Mouse (Mus musculus) forebrain, embryonic 14.5 days (tissue): ENCODE measurements around the gene Hus1. TPM values are rescaled to one million over a fixed set of nuclear protein-coding genes. Genes with fewer than 3 reads are reported as not detected.

Source experiments
- ATAC-seq: fragments of 200-750 bp; cut with Nextera tagmentation; 2 replicates; pipeline ENCODE4 v1.8.0; 2017; ENCODE audit warnings: mild to moderate bottlenecking, moderate library complexity
- DNase-seq: peaks from one replicate; pipeline ENCODE4 v3.0.0-alpha.2; 2015; ENCODE audit warnings: low spot score
- H3K27ac ChIP-seq: fragments of 300-500 bp; sonication (generic); 2 replicates; pipeline ENCODE4 v1.5.1; 2014; ENCODE audit warnings: low read depth, mild to moderate bottlenecking, control low read depth, low read length, moderate library complexity
- H3K27me3 ChIP-seq: fragments of 300-500 bp; sonication (generic); replicated peaks from 2 replicates; pipeline ENCODE4 v1.6.1; 2014; ENCODE audit warnings: low read length, control low read depth, mixed read lengths; ENCODE audit not compliant: control insufficient read depth, insufficient read depth
- H3K36me3 ChIP-seq: fragments of 300-500 bp; sonication (generic); 2 replicates; pipeline ENCODE4 v1.6.1; 2014; ENCODE audit warnings: low read length, control low read depth; ENCODE audit not compliant: control insufficient read depth, insufficient read depth
- H3K4me1 ChIP-seq: fragments of 300-500 bp; sonication (generic); 2 replicates; pipeline ENCODE4 v1.6.1; 2014; ENCODE audit warnings: antibody characterized with exemption, low read length, control low read depth; ENCODE audit not compliant: control insufficient read depth, insufficient read depth
- H3K4me2 ChIP-seq: fragments of 300-500 bp; sonication (generic); 2 replicates; pipeline ENCODE4 v1.6.1; 2014; ENCODE audit warnings: mild to moderate bottlenecking, control low read depth, low read length
- H3K4me3 ChIP-seq: fragments of 300-500 bp; sonication (generic); 2 replicates; pipeline ENCODE4 v1.5.1; 2014; ENCODE audit warnings: low read depth, low read length, control low read depth
- H3K9ac ChIP-seq: fragments of 300-500 bp; sonication (generic); 2 replicates; pipeline ENCODE4 v1.6.1; 2014; ENCODE audit warnings: mild to moderate bottlenecking, low read length, control low read depth, moderate library complexity
- H3K9me3 ChIP-seq: fragments of 300-500 bp; sonication (generic); replicated peaks from 2 replicates; pipeline ENCODE4 v1.6.1; 2016; ENCODE audit warnings: low read length, control low read depth, mixed read lengths; ENCODE audit not compliant: control insufficient read depth
- WGBS: fragments of 180-500 bp; shearing (Covaris S2); extraction: QIAGEN DNeasy Blood & Tissue Kit; methylation state at CpG from one replicate; pipeline ENCODE4 v1.1.7; 2014; 5-methylcytosine and 5-hydroxymethylcytosine counted together
- polyA plus RNA-seq: library from polyadenylated mRNA; unstranded; fragments of >200 nt; fragmentation: Nextera tagmentation; extraction: Ambion mirVana; gene quantifications from 2 replicates; pipeline ENCODE4 v1.2.1, GENCODE M21; 2014

Gene Hus1
- polyA plus RNA-seq, 1 experiment from 2014 or later = 9.8 TPM

DNA sequence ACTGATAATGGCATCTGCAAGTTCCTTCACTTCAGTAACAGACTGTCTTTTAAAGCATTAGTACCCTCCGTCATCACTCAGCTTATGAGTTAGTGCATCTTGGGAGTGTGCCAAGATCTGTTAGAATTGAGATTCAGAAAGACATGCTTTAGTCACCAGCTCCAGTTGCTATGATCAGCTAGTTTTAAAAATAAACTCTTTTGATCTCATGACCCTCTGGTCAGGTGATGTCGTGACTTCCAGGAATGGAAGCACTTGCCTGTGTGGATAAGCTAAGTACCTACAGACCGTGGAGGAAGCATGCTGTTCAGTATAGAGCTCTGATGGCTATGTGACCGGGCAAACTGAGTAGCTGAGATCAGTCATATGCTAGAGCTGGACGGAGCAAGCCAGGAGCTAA lies 36.1 kb upstream of the Hus1 start:
- no peak for ATAC-seq
- WGBS = 83% methylated on average over 5 of the region's 5 CpGs

DNA sequence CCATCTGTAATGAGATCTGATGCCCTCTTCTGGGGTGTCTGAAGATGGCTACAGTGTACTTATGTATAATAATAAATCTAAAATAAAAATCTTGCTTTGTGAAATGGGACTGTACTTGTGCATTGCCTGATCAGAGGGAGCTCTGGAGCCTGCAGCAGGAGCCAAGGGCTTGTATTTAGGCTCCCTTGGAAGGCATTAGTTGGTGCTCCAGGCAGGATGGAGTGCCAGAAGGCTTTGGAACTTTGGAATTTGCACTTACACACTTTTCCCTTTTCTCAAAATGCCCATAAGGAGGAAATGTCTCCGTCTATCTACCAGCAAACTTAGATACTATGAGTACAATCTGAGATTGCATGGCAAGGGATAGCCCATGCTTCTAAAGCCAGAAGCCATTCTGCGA lies 35.6 kb upstream of the Hus1 start:
- no peak overlapping the region for H3K4me3 ChIP-seq
- no peak overlapping the region for H3K9ac ChIP-seq
- H3K9me3 ChIP-seq = no peaks in the 10 kb centered on the region
- H3K36me3 ChIP-seq = no peaks in the 10 kb centered on the region
- no peak overlapping the region for H3K4me2 ChIP-seq
- 85% methylated on average over 2 of the region's 2 CpGs for WGBS
- peaks cover 6% of the 10 kb centered on the region; the same call in 1 of the 2 replicates for H3K27me3 ChIP-seq
- no peak for DNase-seq
- H3K4me1 ChIP-seq = no peaks in the 10 kb centered on the region; the same call in 1 of the 2 replicates
- H3K27ac ChIP-seq = no peak overlapping the region
- ATAC-seq = no peak

More for the DNA sequence above, 36.1 kb upstream of the Hus1 start:
- no peak overlapping the region for H3K4me3 ChIP-seq
- H3K9me3 ChIP-seq = no peaks in the 10 kb centered on the region
- no peak overlapping the region for H3K4me2 ChIP-seq
- no peaks in the 10 kb centered on the region; the same call in 1 of the 2 replicates for H3K4me1 ChIP-seq
- H3K27me3 ChIP-seq = peaks cover 6% of the 10 kb centered on the region; the same call in 1 of the 2 replicates
- DNase-seq = peak; percentile 4
- H3K9ac ChIP-seq = no peak overlapping the region
- H3K36me3 ChIP-seq = no peaks in the 10 kb centered on the region
- H3K27ac ChIP-seq = no peak overlapping the region

- ATAC-seq = no peak
- no peak overlapping the region for H3K4me2 ChIP-seq
- H3K4me1 ChIP-seq = no peaks in the 10 kb centered on the region
- H3K27me3 ChIP-seq = no peaks in the 10 kb centered on the region
- H3K36me3 ChIP-seq = no peaks in the 10 kb centered on the region
- no peak overlapping the region for H3K9ac ChIP-seq
- H3K4me3 ChIP-seq = no peak overlapping the region
- 85% methylated on average over 2 of the region's 2 CpGs for WGBS
- DNase-seq = no peak
- no peak overlapping the region for H3K27ac ChIP-seq
- H3K9me3 ChIP-seq = no peaks in the 10 kb centered on the region
Measured at GRCm38 (mm10) chr11:9031530-9031929, 20.5 kb upstream of the Hus1 start.

- no peak overlapping the region for H3K27ac ChIP-seq
- no peaks in the 10 kb centered on the region for H3K4me1 ChIP-seq
- H3K4me3 ChIP-seq = no peak overlapping the region
- ATAC-seq = no peak
- no peak for DNase-seq
- no peaks in the 10 kb centered on the region for H3K9me3 ChIP-seq
- no peaks in the 10 kb centered on the region for H3K36me3 ChIP-seq
- H3K4me2 ChIP-seq = no peak overlapping the region
- WGBS = 71% methylated on average over 3 of the region's 3 CpGs
- no peak overlapping the region for H3K9ac ChIP-seq
- H3K27me3 ChIP-seq = no peaks in the 10 kb centered on the region
Measured at GRCm38 (mm10) chr11:9025211-9025610, 14.2 kb upstream of the Hus1 start.

- ATAC-seq = no peak
Measured at GRCm38 (mm10) chr11:9024782-9025181, 13.8 kb upstream of the Hus1 start.

GRCm38 (mm10) chr11:9020207-9020606 lies 9.2 kb upstream of the Hus1 start:
- H3K36me3 ChIP-seq = no peaks in the 10 kb centered on the region
- 92% methylated on average over 5 of the region's 5 CpGs for WGBS

More at GRCm38 (mm10) chr11:9024782-9025181, 13.8 kb upstream of the Hus1 start:
- Histone ChIP-seq H3K4me2 (no peak overlapping the region), H3K4me3 (no peak overlapping the region), H3K27ac (no peak overlapping the region), H3K36me3 (no peaks in the 10 kb centered on the region), H3K4me1 (no peaks in the 10 kb centered on the region), H3K9ac (no peak overlapping the region), H3K27me3 (no peaks in the 10 kb centered on the region), H3K9me3 (no peaks in the 10 kb centered on the region)
- DNase-seq = no peak
- WGBS = 80% methylated on average over 7 of the region's 7 CpGs

GRCm38 (mm10) chr11:9018491-9019267 lies 7.7 kb upstream of the Hus1 start:
- H3K27me3 ChIP-seq = no peaks in the 10 kb centered on the region
- ATAC-seq = no peak
- H3K27ac ChIP-seq = no peak overlapping the region
- DNase-seq = no peak
- WGBS = 74% methylated on average over 6 of the region's 6 CpGs
- no peak overlapping the region for H3K4me2 ChIP-seq
- H3K4me1 ChIP-seq = no peaks in the 10 kb centered on the region
- H3K36me3 ChIP-seq = no peaks in the 10 kb centered on the region
- H3K4me3 ChIP-seq = no peak overlapping the region
- H3K9me3 ChIP-seq = no peaks in the 10 kb centered on the region
- H3K9ac ChIP-seq = no peak overlapping the region

More at GRCm38 (mm10) chr11:9020207-9020606, 9.2 kb upstream of the Hus1 start:
- ATAC-seq (no peak), DNase-seq (no peak)
- Histone ChIP-seq H3K4me1 (no peaks in the 10 kb centered on the region), H3K9me3 (no peaks in the 10 kb centered on the region), H3K27me3 (no peaks in the 10 kb centered on the region), H3K4me3 (no peak overlapping the region), H3K27ac (no peak overlapping the region), H3K4me2 (no peak overlapping the region), H3K9ac (no peak overlapping the region)

DNA sequence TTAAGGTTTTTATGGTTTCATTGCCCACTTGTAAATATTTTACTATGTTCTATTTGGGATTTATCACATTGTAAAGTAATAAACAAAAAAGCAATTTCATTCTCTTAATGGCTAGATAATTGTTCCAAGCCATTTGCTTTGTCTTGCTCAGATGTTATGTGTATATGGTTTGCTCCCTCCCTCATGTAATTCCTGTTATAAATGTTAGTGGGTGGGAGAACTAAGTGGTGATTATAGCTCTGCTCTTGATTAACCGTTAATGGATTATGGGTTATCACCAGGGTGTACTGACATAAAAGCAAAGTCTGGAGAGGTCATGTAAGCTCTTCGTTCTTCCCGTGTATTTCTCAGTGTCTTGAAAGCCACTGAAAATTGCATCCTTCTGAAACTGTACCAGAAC lies 3.7 kb upstream of the Hus1 start:
- 82% methylated on average over 3 of the region's 3 CpGs for WGBS
- Histone ChIP-seq H3K4me3 (no peak overlapping the region), H3K4me2 (no peak overlapping the region), H3K4me1 (peaks cover 2% of the 10 kb centered on the region; the same call in 1 of the 2 replicates), H3K36me3 (no peaks in the 10 kb centered on the region), H3K9me3 (no peaks in the 10 kb centered on the region), H3K27me3 (no peaks in the 10 kb centered on the region), H3K27ac (no peak overlapping the region), H3K9ac (no peak overlapping the region)
- no peak for ATAC-seq
- DNase-seq = no peak

DNA sequence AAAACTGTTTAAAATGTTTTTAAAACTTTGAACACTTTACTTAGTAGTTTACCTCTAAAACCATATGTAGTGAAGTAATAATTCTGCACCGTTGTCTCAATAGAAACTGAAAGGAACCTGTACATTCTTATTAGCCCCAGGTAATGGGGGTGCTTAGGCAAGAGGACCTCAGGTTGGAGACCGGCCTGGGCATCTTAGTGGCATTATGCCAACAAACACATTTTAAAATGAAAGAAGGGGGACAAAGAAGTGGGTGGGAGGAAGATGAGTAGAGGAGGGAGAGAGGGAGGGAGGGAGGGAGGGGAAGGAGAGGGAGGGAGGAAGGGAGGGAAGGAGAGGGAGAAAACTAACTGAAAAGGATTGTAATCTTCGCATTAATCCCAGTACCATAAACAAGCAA lies 357 bp upstream of the Hus1 start:
- Histone ChIP-seq H3K27me3 (no peaks in the 10 kb centered on the region), H3K9me3 (no peaks in the 10 kb centered on the region), H3K4me2 (peak overlapping the region; percentile 65), H3K4me1 (peaks cover 4% of the 10 kb centered on the region; the same call in 1 of the 2 replicates), H3K4me3 (peak overlapping the region; percentile 63), H3K9ac (peak overlapping the region; percentile 77), H3K36me3 (peaks cover 9% of the 10 kb centered on the region), H3K27ac (peak overlapping the region; percentile 82; the same call in 1 of the 2 replicates)
- DNase-seq = peak; percentile 52
- WGBS = 2% methylated on average over 3 of the region's 3 CpGs
- peak; percentile 30 for ATAC-seq
